Mouse (Mus musculus) c-Kit-negative CD71-positive TER-119-positive erythroid progenitor cells, embryonic 14.5 days (primary cell): ENCODE measurements around the gene Hpn.

Experiments used
- DNase-seq: peaks from one replicate; pipeline ENCODE4 v3.0.0-alpha.2; 2013; ENCODE audit warnings: low read depth, low spot score

Hpn gene

GRCm38 (mm10) chr7:31140941-31141340 is 25.9 kb upstream of the Hpn start:
- DNase-seq = no peak

GRCm38 (mm10) chr7:31140302-31140701 is 25.2 kb upstream of the Hpn start:
- no peak for DNase-seq

- DNase-seq = no peak
Measured at GRCm38 (mm10) chr7:31139765-31140164, 24.7 kb upstream of the Hpn start.

- no peak for DNase-seq
Measured at GRCm38 (mm10) chr7:31135717-31136116, 20.6 kb upstream of the Hpn start.

- no peak for DNase-seq
Measured at GRCm38 (mm10) chr7:31131866-31132265, 16.8 kb upstream of the Hpn start.

- no peak for DNase-seq
Measured at GRCm38 (mm10) chr7:31130841-31131240, 15.8 kb upstream of the Hpn start.

GRCm38 (mm10) chr7:31130197-31130596 is 15.1 kb upstream of the Hpn start:
- DNase-seq = no peak

GRCm38 (mm10) chr7:31128157-31128705 is 13.1 kb upstream of the Hpn start:
- no peak for DNase-seq

- no peak for DNase-seq
Measured at GRCm38 (mm10) chr7:31126851-31127724, 12.0 kb upstream of the Hpn start, which contains the start of gene Scn1b. Scn1b (minus strand) TSS chr7:31127003.

GRCm38 (mm10) chr7:31126211-31126751 is 11.2 kb upstream of the Hpn start:
- DNase-seq = no peak

- DNase-seq = no peak
Measured at GRCm38 (mm10) chr7:31125116-31125515, 10.0 kb upstream of the Hpn start.

- DNase-seq = no peak
Measured at GRCm38 (mm10) chr7:31124381-31124780, 9.3 kb upstream of the Hpn start.

- DNase-seq = no peak
Measured at GRCm38 (mm10) chr7:31123697-31124096, 8.6 kb upstream of the Hpn start.

- no peak for DNase-seq
Measured at GRCm38 (mm10) chr7:31122641-31123631, 7.8 kb upstream of the Hpn start.

- DNase-seq = no peak
Measured at GRCm38 (mm10) chr7:31119556-31119955, 4.5 kb upstream of the Hpn start.

GRCm38 (mm10) chr7:31118486-31118885 is 3.4 kb upstream of the Hpn start:
- DNase-seq = no peak

GRCm38 (mm10) chr7:31117465-31117864 is 2.4 kb upstream of the Hpn start:
- DNase-seq = no peak

GRCm38 (mm10) chr7:31116721-31117145 is 1.6 kb upstream of the Hpn start:
- no peak for DNase-seq

GRCm38 (mm10) chr7:31115587-31116043 is 525 bp upstream of the Hpn start:
- DNase-seq = no peak

- no peak for DNase-seq
Measured at GRCm38 (mm10) chr7:31114646-31115045, 444 bp downstream of the Hpn start.

- DNase-seq = no peak
Measured at GRCm38 (mm10) chr7:31113800-31114199, 1.3 kb downstream of the Hpn start.
